Mouse (Mus musculus): ENCODE results near the gene Zkscan7. TPM values are rescaled to one million over a fixed set of nuclear protein-coding genes. Genes with fewer than 3 reads are reported as not detected.

Gene Zkscan7
- polyA plus RNA-seq, 1 experiment from 2014 or later: 2.2 TPM

DNA sequence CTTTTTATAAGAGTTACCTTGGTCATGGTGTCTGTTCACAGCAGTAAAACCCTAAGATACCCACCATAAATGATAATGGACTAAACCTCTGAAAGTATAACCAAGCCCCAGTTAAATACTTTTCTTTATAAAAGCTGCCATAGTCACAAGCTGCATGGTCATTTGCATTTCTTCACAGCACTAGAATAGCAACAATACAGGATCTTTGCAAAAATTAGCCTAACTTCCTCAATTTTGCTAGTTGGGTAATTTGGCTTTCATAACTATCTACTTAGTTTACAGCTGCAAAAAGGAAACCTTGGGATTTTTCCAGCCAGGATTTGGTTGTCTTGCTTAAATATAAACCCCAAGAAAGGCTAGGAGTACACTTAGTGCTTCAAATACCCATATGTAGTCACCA, 24.7 kb upstream of the Zkscan7 start:
- Histone ChIP-seq H3K4me1 (replicated peaks; ENCODE audit: control insufficient read depth, insufficient read depth, low read length) (0 out of 2 replicates have a peak, but pooled peaks cover 2% of the 10 kb centered on the region), H3K27ac (ENCODE audit: low read depth, low read length) (no peak overlapping the region), H3K9me3 (ENCODE audit: control insufficient read depth) (peaks cover 27% of the 10 kb centered on the region), H3K4me2 (replicated peaks; ENCODE audit: low read depth) (no peak overlapping the region), H3K9ac (ENCODE audit: low read depth, low read length) (no peak overlapping the region), H3K27me3 (replicated peaks; ENCODE audit: control insufficient read depth, insufficient read depth, low read length) (no peaks in the 10 kb centered on the region), H3K4me3 (ENCODE audit: low read depth, low read length) (no peak overlapping the region), H3K36me3 (ENCODE audit: control insufficient read depth, insufficient read depth) (peaks cover 60% of the 10 kb centered on the region)
- TF ChIP-seq CTCF (IDR thresholded peaks at IDR 0.05; ENCODE audit: low read depth): no peak
- ATAC-seq: no peak

GRCm38 (mm10) chr9:122863731-122864130, 21.8 kb upstream of the Zkscan7 start:
- 0 out of 2 replicates have a peak, but pooled peaks cover 2% of the 10 kb centered on the region for H3K4me1 ChIP-seq (replicated peaks; ENCODE audit: control insufficient read depth, insufficient read depth, low read length)
- ATAC-seq: no peak
- 46% methylated on average over 2 of the region's 2 CpGs for WGBS
- H3K4me2 ChIP-seq (replicated peaks; ENCODE audit: low read depth): peak overlapping the region; percentile 70; the same call in 1 of the 2 replicates
- H3K36me3 ChIP-seq (ENCODE audit: control insufficient read depth, insufficient read depth): peaks cover 34% of the 10 kb centered on the region
- H3K9me3 ChIP-seq (ENCODE audit: control insufficient read depth): peaks cover 24% of the 10 kb centered on the region
- no peak overlapping the region for H3K4me3 ChIP-seq (ENCODE audit: low read depth, low read length)
- H3K27ac ChIP-seq (ENCODE audit: low read depth, low read length): no peak overlapping the region
- H3K27me3 ChIP-seq (replicated peaks; ENCODE audit: control insufficient read depth, insufficient read depth, low read length): no peaks in the 10 kb centered on the region
- H3K9ac ChIP-seq (ENCODE audit: low read depth, low read length): no peak overlapping the region
- TF ChIP-seq CTCF (IDR thresholded peaks at IDR 0.05; ENCODE audit: low read depth): no peak

GRCm38 (mm10) chr9:122864848-122865247, 20.6 kb upstream of the Zkscan7 start:
- 48% methylated on average over 3 of the region's 3 CpGs for WGBS
- Histone ChIP-seq H3K9me3 (ENCODE audit: control insufficient read depth) (peaks cover 14% of the 10 kb centered on the region), H3K4me1 (replicated peaks; ENCODE audit: control insufficient read depth, insufficient read depth, low read length) (0 out of 2 replicates have a peak, but pooled peaks cover 2% of the 10 kb centered on the region), H3K27me3 (replicated peaks; ENCODE audit: control insufficient read depth, insufficient read depth, low read length) (no peaks in the 10 kb centered on the region), H3K36me3 (ENCODE audit: control insufficient read depth, insufficient read depth) (peaks cover 23% of the 10 kb centered on the region), H3K9ac (ENCODE audit: low read depth, low read length) (0 out of 2 replicates have a peak overlapping the region, but pooled peaks have one; percentile 79), H3K4me3 (ENCODE audit: low read depth, low read length) (peak overlapping the region; percentile 87), H3K27ac (ENCODE audit: low read depth, low read length) (no peak overlapping the region), H3K4me2 (replicated peaks; ENCODE audit: low read depth) (peak overlapping the region; percentile 70)
- ATAC-seq: no peak
- no peak for TF ChIP-seq CTCF (IDR thresholded peaks at IDR 0.05; ENCODE audit: low read depth)

GRCm38 (mm10) chr9:122865697-122866166, 19.8 kb upstream of the Zkscan7 start, which contains the start of gene Zfp445:
Gene Zfp445 (minus strand): TSS chr9:122866006.
- peaks cover 5% of the 10 kb centered on the region for H3K9me3 ChIP-seq (ENCODE audit: control insufficient read depth)
- H3K4me1 ChIP-seq (replicated peaks; ENCODE audit: control insufficient read depth, insufficient read depth, low read length): 0 out of 2 replicates have a peak, but pooled peaks cover 2% of the 10 kb centered on the region
- peak within 1 kb of the TSS; percentile 87 for H3K4me3 ChIP-seq (ENCODE audit: low read depth, low read length)
- peaks cover 14% of the 10 kb centered on the region for H3K36me3 ChIP-seq (ENCODE audit: control insufficient read depth, insufficient read depth)
- WGBS: under 1% methylated on average over 34 of the region's 34 CpGs
- peak; percentile 88 for ATAC-seq
- peak within 1 kb of the TSS; percentile 79 for H3K9ac ChIP-seq (ENCODE audit: low read depth, low read length)
- H3K4me2 ChIP-seq (replicated peaks; ENCODE audit: low read depth): peak within 1 kb of the TSS; percentile 70
- no peaks in the 10 kb centered on the region for H3K27me3 ChIP-seq (replicated peaks; ENCODE audit: control insufficient read depth, insufficient read depth, low read length)
- no peak for TF ChIP-seq CTCF (IDR thresholded peaks at IDR 0.05; ENCODE audit: low read depth)
- peak within 1 kb of the TSS; percentile 89 for H3K27ac ChIP-seq (ENCODE audit: low read depth, low read length)

GRCm38 (mm10) chr9:122866192-122866591, 19.3 kb upstream of the Zkscan7 start:
- ATAC-seq: no peak; the same call in none of the 2 replicates
- Histone ChIP-seq H3K27me3 (replicated peaks; ENCODE audit: control insufficient read depth, insufficient read depth, low read length) (no peaks in the 10 kb centered on the region), H3K9ac (ENCODE audit: low read depth, low read length) (no peak overlapping the region; the same call in 1 of the 2 replicates), H3K4me1 (replicated peaks; ENCODE audit: control insufficient read depth, insufficient read depth, low read length) (0 out of 2 replicates have a peak, but pooled peaks cover 2% of the 10 kb centered on the region), H3K27ac (ENCODE audit: low read depth, low read length) (no peak overlapping the region), H3K4me3 (ENCODE audit: low read depth, low read length) (peak overlapping the region; percentile 87), H3K4me2 (replicated peaks; ENCODE audit: low read depth) (peak overlapping the region; percentile 70), H3K36me3 (ENCODE audit: control insufficient read depth, insufficient read depth) (peaks cover 9% of the 10 kb centered on the region), H3K9me3 (ENCODE audit: control insufficient read depth) (peaks cover under 1% of the 10 kb centered on the region; the same call in 1 of the 2 replicates)
- WGBS: 64% methylated on average over 4 of the region's 4 CpGs
- no peak for TF ChIP-seq CTCF (IDR thresholded peaks at IDR 0.05; ENCODE audit: low read depth)

GRCm38 (mm10) chr9:122872595-122872994, 12.9 kb upstream of the Zkscan7 start:
- Histone ChIP-seq H3K36me3 (ENCODE audit: control insufficient read depth, insufficient read depth) (no peaks in the 10 kb centered on the region), H3K9ac (ENCODE audit: low read depth, low read length) (no peak overlapping the region), H3K27ac (ENCODE audit: low read depth, low read length) (no peak overlapping the region), H3K27me3 (replicated peaks; ENCODE audit: control insufficient read depth, insufficient read depth, low read length) (no peaks in the 10 kb centered on the region), H3K4me1 (replicated peaks; ENCODE audit: control insufficient read depth, insufficient read depth, low read length) (no peaks in the 10 kb centered on the region), H3K4me2 (replicated peaks; ENCODE audit: low read depth) (no peak overlapping the region), H3K4me3 (ENCODE audit: low read depth, low read length) (no peak overlapping the region), H3K9me3 (ENCODE audit: control insufficient read depth) (no peaks in the 10 kb centered on the region)
- WGBS: 80% methylated on average over 4 of the region's 4 CpGs
- ATAC-seq: no peak
- TF ChIP-seq CTCF (IDR thresholded peaks at IDR 0.05; ENCODE audit: low read depth): no peak
